8 mouse cellular contexts compared by ENCODE assay signal in the genomic region with DNA sequence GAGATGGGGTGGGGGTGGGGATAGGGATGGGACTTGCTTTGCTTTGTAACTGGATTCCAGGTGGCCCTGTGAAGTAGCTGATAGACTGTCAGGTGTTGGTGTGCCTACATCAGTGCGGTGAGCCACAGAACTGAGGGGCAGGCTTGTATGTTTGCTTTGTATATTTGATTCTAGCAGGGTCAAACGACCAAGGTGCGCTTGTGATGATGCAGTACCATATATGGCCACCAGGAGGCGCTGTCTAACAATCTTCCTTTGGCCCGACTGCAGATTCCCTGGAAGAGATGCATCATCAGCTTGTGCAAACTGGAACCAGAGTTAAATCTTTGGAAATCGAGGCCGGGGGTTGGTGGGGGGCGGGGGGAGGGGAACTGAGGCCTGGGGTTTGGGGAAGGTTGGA.
DNase-seq lines count a peak whose midpoint lies in the region; ATAC-seq lines count a peak whose summit lies in the region.

No protein-coding gene starts in this region.

- no peaks in the 10 kb centered on the region for H3K4me1 ChIP-seq in embryonic facial prominence, embryonic 14.5 days (ENCODE audit: control insufficient read depth, insufficient read depth, low read length)
- H3K4me1 ChIP-seq in midbrain, embryonic 13.5 days (replicated peaks), result 0 out of 2 replicates have a peak, but pooled peaks cover 3% of the 10 kb centered on the region

- no peak for ATAC-seq in embryonic facial prominence, embryonic 14.5 days (ENCODE audit: low read depth)
- 0 out of 2 replicates have a peak, but pooled peaks have one; percentile 34 for ATAC-seq in midbrain, embryonic 13.5 days

- no peaks in the 10 kb centered on the region for H3K9me3 ChIP-seq in embryonic facial prominence, embryonic 14.5 days (ENCODE audit: control insufficient read depth, low read length)
- H3K9me3 ChIP-seq in midbrain, embryonic 13.5 days, result no peaks in the 10 kb centered on the region

- no peak overlapping the region for H3K27ac ChIP-seq in embryonic facial prominence, embryonic 14.5 days (replicated peaks; ENCODE audit: low read depth, low read length)
- no peak overlapping the region for H3K27ac ChIP-seq in midbrain, embryonic 13.5 days

- WGBS in embryonic facial prominence, embryonic 14.5 days, result 1% methylated on average over 8 of the region's 8 CpGs
- 2% methylated on average over 8 of the region's 8 CpGs for WGBS in midbrain, embryonic 13.5 days

- peak; percentile 41 for DNase-seq in gastrocnemius, adult 18-20 months (ENCODE audit: low spot score)
- no peak for DNase-seq in gastrocnemius, postnatal 25 days
- peak; percentile 43 for DNase-seq in A20 (ENCODE audit: low read depth, low spot score)
- peak; percentile 54 to 63 for DNase-seq in adrenal gland, postnatal 36 days
- DNase-seq in embryonic facial prominence, embryonic 14.5 days (ENCODE audit: low spot score), result peak; percentile 42
- DNase-seq in kidney, postnatal 4 days, result peak; percentile 85
- peak; percentile 27 to 33 for DNase-seq in thymus, adult 18-20 months

- H3K4me2 ChIP-seq in embryonic facial prominence, embryonic 14.5 days (ENCODE audit: low read depth, low read length), result no peak overlapping the region
- no peak overlapping the region for H3K4me2 ChIP-seq in midbrain, embryonic 13.5 days (replicated peaks)

- no peaks in the 10 kb centered on the region for H3K36me3 ChIP-seq in embryonic facial prominence, embryonic 14.5 days (ENCODE audit: control insufficient read depth, insufficient read depth, low read length)
- no peaks in the 10 kb centered on the region for H3K36me3 ChIP-seq in midbrain, embryonic 13.5 days

- no peak overlapping the region for H3K9ac ChIP-seq in embryonic facial prominence, embryonic 14.5 days (ENCODE audit: low read depth, low read length)
- H3K9ac ChIP-seq in midbrain, embryonic 13.5 days (replicated peaks), result no peak overlapping the region

- no peak overlapping the region for H3K4me3 ChIP-seq in embryonic facial prominence, embryonic 14.5 days (ENCODE audit: low read depth, low read length)
- no peak overlapping the region for H3K4me3 ChIP-seq in midbrain, embryonic 13.5 days (replicated peaks)

- H3K27me3 ChIP-seq in embryonic facial prominence, embryonic 14.5 days (replicated peaks; ENCODE audit: control insufficient read depth, insufficient read depth, low read length), result no peaks in the 10 kb centered on the region
- no peaks in the 10 kb centered on the region for H3K27me3 ChIP-seq in midbrain, embryonic 13.5 days
